Mouse (Mus musculus) ES-E14 (cell line): ENCODE measurements around the gene Pde4d.

ENCODE experiments used
- HCFC1 ChIP-seq: IDR thresholded peaks from 2 replicates; pipeline ENCODE4 v1.6.1; 2012; ENCODE audit warnings: low read length, inconsistent platforms, borderline replicate concordance; ENCODE audit not compliant: insufficient read depth
- ZNF384 ChIP-seq: IDR thresholded peaks from 2 replicates; pipeline ENCODE4 v1.6.1; 2012; ENCODE audit warnings: low read depth, low read length, inconsistent platforms

DNA sequence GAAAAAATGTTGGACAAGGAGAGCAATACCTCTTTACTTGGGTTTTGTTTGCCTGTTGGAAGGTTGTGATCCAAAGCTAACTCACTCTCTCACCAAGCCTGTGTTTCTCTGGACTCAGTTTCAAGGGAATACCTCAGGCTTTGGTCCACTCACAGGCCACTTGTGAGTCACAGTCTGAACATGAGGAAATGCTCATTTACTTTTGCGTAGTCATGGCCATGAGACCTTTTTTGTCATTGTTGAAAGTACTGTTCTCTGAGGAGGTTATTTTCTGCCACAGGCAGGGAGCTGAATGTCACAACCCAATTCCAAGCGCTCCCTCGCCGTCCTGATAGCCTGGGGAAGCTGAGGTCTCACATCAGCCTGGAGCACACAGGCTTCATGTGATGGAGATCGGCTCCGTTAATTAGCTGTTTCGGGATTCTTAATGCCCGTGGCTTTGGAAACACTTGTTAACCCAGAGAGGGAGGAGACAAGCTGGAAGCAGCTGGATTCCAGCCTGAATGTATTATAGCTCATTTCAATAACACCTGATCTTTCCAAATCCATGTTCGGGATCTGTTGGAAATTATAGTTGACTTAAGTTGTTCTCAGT lies 792.8 kb downstream of the Pde4d start:
- no peak for TF ChIP-seq ZNF384
- no peak for TF ChIP-seq HCFC1
